Mouse (Mus musculus) erythroblast, embryonic 14.5 days (primary cell): ENCODE measurements around the gene Gpr142.

Experiments
- GATA1 ChIP-seq: IDR thresholded peaks from 2 replicates; pipeline ENCODE4 v1.6.1; 2012; ENCODE audit warnings: low read length, inconsistent platforms, mixed read lengths
- TAL1 ChIP-seq: IDR thresholded peaks from 3 replicates; pipeline ENCODE4 v1.6.1; 2012; ENCODE audit warnings: low read length, inconsistent platforms, mixed read lengths

GRCm38 (mm10) chr11:114780076-114780475, 18.6 kb upstream of the Gpr142 start:
- no peak for TF ChIP-seq TAL1
- no peak for TF ChIP-seq GATA1
